Mouse (Mus musculus) heart, embryonic 13.5 days (tissue): ENCODE results near the gene Gsc. TPM values are rescaled to one million over a fixed set of nuclear protein-coding genes. Genes with fewer than 3 reads are reported as not detected.
A peak's percentile ranks its signal among the peaks of the same experiment; 100 is the strongest.
"Not testable (repeated sequence)": the region's sequence is repeated elsewhere in the genome, so short reads cannot be mapped to it uniquely, and the experiment has no call there.

Source experiments
- ATAC-seq: fragments of 200-750 bp; cut with Nextera tagmentation; 2 replicates; pipeline ENCODE4 v1.8.0; 2017; ENCODE audit warnings: moderate TSS enrichment; ENCODE audit not compliant: insufficient number of reproducible peaks, low FRiP score, low TSS enrichment; ENCODE audit errors: extremely low read depth
- H3K27ac ChIP-seq: fragments of 300-500 bp; sonication (generic); replicated peaks from 2 replicates; pipeline ENCODE4 v1.5.1; 2015; ENCODE audit warnings: moderate library complexity, mild to moderate bottlenecking, inconsistent platforms
- H3K27me3 ChIP-seq: fragments of 300-500 bp; sonication (generic); replicated peaks from 2 replicates; pipeline ENCODE4 v1.6.1; 2015; ENCODE audit warnings: mild to moderate bottlenecking, inconsistent platforms
- H3K36me3 ChIP-seq: fragments of 300-500 bp; sonication (generic); 2 replicates; pipeline ENCODE4 v1.6.1; 2015; ENCODE audit warnings: mild to moderate bottlenecking, inconsistent platforms
- H3K4me1 ChIP-seq: fragments of 300-500 bp; sonication (generic); 2 replicates; pipeline ENCODE4 v1.6.1; 2015; ENCODE audit warnings: inconsistent platforms
- H3K4me2 ChIP-seq: fragments of 300-500 bp; sonication (generic); 2 replicates; pipeline ENCODE4 v1.6.1; 2015; ENCODE audit warnings: inconsistent platforms, mild to moderate bottlenecking, moderate library complexity
- H3K4me3 ChIP-seq: fragments of 300-500 bp; sonication (generic); 2 replicates; pipeline ENCODE4 v1.5.1; 2015; ENCODE audit warnings: moderate library complexity, mild to moderate bottlenecking, inconsistent platforms
- H3K9ac ChIP-seq: fragments of 300-500 bp; sonication (generic); 2 replicates; pipeline ENCODE4 v1.6.1; 2015; ENCODE audit warnings: inconsistent platforms, mild to moderate bottlenecking, moderate library complexity
- H3K9me3 ChIP-seq: fragments of 300-500 bp; sonication (generic); 2 replicates; pipeline ENCODE4 v1.6.1; 2016; ENCODE audit warnings: inconsistent platforms
- WGBS: fragments of 180-500 bp; shearing (Covaris S2); methylation state at CpG from one replicate; pipeline ENCODE4 v1.1.7; 2015; ENCODE audit warnings: mixed read lengths; 5-methylcytosine and 5-hydroxymethylcytosine counted together
- polyA plus RNA-seq: library from polyadenylated mRNA; unstranded; fragments of >200 nt; fragmentation: Nextera tagmentation; extraction: Ambion mirVana; gene quantifications from 2 replicates; pipeline ENCODE4 v1.2.1, GENCODE M21; 2015

Gene Gsc
- polyA plus RNA-seq, 1 experiment from 2014 or later: 0.56 TPM

- Histone ChIP-seq H3K4me3 (no peak overlapping the region), H3K4me1 (no peaks in the 10 kb centered on the region), H3K4me2 (no peak overlapping the region), H3K27me3 (peaks cover 57% of the 10 kb centered on the region), H3K9me3 (peaks cover 4% of the 10 kb centered on the region), H3K9ac (no peak overlapping the region), H3K27ac (no peak overlapping the region), H3K36me3 (no peaks in the 10 kb centered on the region)
- 48% methylated on average over 1 of the region's 1 CpGs for WGBS
- ATAC-seq: no peak
Measured at GRCm38 (mm10) chr12:104453002-104453401, 20.1 kb downstream of the Gsc start.

GRCm38 (mm10) chr12:104450257-104450656 lies 22.9 kb downstream of the Gsc start:
- Histone ChIP-seq H3K4me2 (no peak overlapping the region), H3K9me3 (peaks cover under 1% of the 10 kb centered on the region), H3K36me3 (no peaks in the 10 kb centered on the region), H3K27me3 (peaks cover 63% of the 10 kb centered on the region), H3K4me3 (no peak overlapping the region), H3K9ac (no peak overlapping the region), H3K4me1 (no peaks in the 10 kb centered on the region), H3K27ac (no peak overlapping the region)
- WGBS: 63% methylated on average over 10 of the region's 10 CpGs
- ATAC-seq: no peak

GRCm38 (mm10) chr12:104448099-104448498 lies 25.0 kb downstream of the Gsc start:
- Histone ChIP-seq H3K9ac (no peak overlapping the region), H3K36me3 (no peaks in the 10 kb centered on the region), H3K4me3 (0 out of 2 replicates have a peak overlapping the region, but pooled peaks have one; percentile 10), H3K27ac (no peak overlapping the region), H3K4me1 (peaks cover 4% of the 10 kb centered on the region; the same call in 1 of the 2 replicates), H3K27me3 (peaks cover 47% of the 10 kb centered on the region), H3K4me2 (peak overlapping the region; percentile 43), H3K9me3 (no peaks in the 10 kb centered on the region)
- no peak for ATAC-seq
- WGBS: 32% methylated on average over 13 of the region's 13 CpGs

GRCm38 (mm10) chr12:104447056-104447455 lies 26.1 kb downstream of the Gsc start:
- not testable (repeated sequence) for H3K4me3 ChIP-seq

GRCm38 (mm10) chr12:104443716-104444115 lies 29.4 kb downstream of the Gsc start:
- H3K4me2 ChIP-seq: no peak overlapping the region
- H3K27me3 ChIP-seq: peaks cover 40% of the 10 kb centered on the region
- peaks cover 7% of the 10 kb centered on the region for H3K4me1 ChIP-seq
- H3K4me3 ChIP-seq: no peak overlapping the region
- no peaks in the 10 kb centered on the region for H3K9me3 ChIP-seq
- no peak overlapping the region for H3K9ac ChIP-seq
- 67% methylated on average over 11 of the region's 11 CpGs for WGBS
- no peaks in the 10 kb centered on the region for H3K36me3 ChIP-seq
- ATAC-seq: no peak
- no peak overlapping the region for H3K27ac ChIP-seq

More at GRCm38 (mm10) chr12:104447056-104447455, 26.1 kb downstream of the Gsc start:
- H3K4me2 ChIP-seq, H3K9ac ChIP-seq, ATAC-seq, H3K9me3 ChIP-seq, H3K27ac ChIP-seq, H3K36me3 ChIP-seq, H3K4me1 ChIP-seq: not testable (repeated sequence)
- peaks cover 38% of the 10 kb centered on the region for H3K27me3 ChIP-seq
- 76% methylated on average over 25 of the region's 25 CpGs for WGBS

GRCm38 (mm10) chr12:104440087-104440760 lies 32.9 kb downstream of the Gsc start:
- ATAC-seq: no peak
- Histone ChIP-seq H3K36me3 (no peaks in the 10 kb centered on the region), H3K27ac (no peak overlapping the region), H3K4me3 (no peak overlapping the region), H3K9me3 (no peaks in the 10 kb centered on the region), H3K4me1 (peaks cover 7% of the 10 kb centered on the region), H3K9ac (peak overlapping the region; percentile 54; the same call in 1 of the 2 replicates), H3K27me3 (peaks cover 42% of the 10 kb centered on the region), H3K4me2 (0 out of 2 replicates have a peak overlapping the region, but pooled peaks have one; percentile 3)
- 10% methylated on average over 22 of the region's 22 CpGs for WGBS

- Histone ChIP-seq H3K4me1 (no peaks in the 10 kb centered on the region), H3K27ac (no peak overlapping the region), H3K27me3 (peaks cover 30% of the 10 kb centered on the region), H3K36me3 (no peaks in the 10 kb centered on the region), H3K9ac (no peak overlapping the region), H3K9me3 (no peaks in the 10 kb centered on the region), H3K4me2 (no peak overlapping the region), H3K4me3 (no peak overlapping the region)
- ATAC-seq: no peak
- 76% methylated on average over 20 of the region's 20 CpGs for WGBS
Measured at GRCm38 (mm10) chr12:104433951-104434735, 39.0 kb downstream of the Gsc start.

- H3K9ac ChIP-seq: no peak overlapping the region
- 55% methylated on average over 7 of the region's 7 CpGs for WGBS
- H3K9me3 ChIP-seq: no peaks in the 10 kb centered on the region
- no peak overlapping the region for H3K4me2 ChIP-seq
- no peaks in the 10 kb centered on the region for H3K36me3 ChIP-seq
- no peak overlapping the region for H3K4me3 ChIP-seq
- no peak for ATAC-seq
- H3K27ac ChIP-seq: no peak overlapping the region
- no peaks in the 10 kb centered on the region for H3K4me1 ChIP-seq
- H3K27me3 ChIP-seq: peaks cover 21% of the 10 kb centered on the region
Measured at GRCm38 (mm10) chr12:104433214-104433613, 39.9 kb downstream of the Gsc start.

GRCm38 (mm10) chr12:104431359-104431758 lies 41.8 kb downstream of the Gsc start:
- H3K36me3 ChIP-seq: no peaks in the 10 kb centered on the region
- no peak for ATAC-seq
- H3K27ac ChIP-seq: no peak overlapping the region
- peaks cover 17% of the 10 kb centered on the region for H3K27me3 ChIP-seq
- no peak overlapping the region for H3K9ac ChIP-seq
- no peaks in the 10 kb centered on the region for H3K9me3 ChIP-seq
- WGBS: 63% methylated on average over 10 of the region's 10 CpGs
- H3K4me1 ChIP-seq: no peaks in the 10 kb centered on the region
- H3K4me3 ChIP-seq: no peak overlapping the region
- H3K4me2 ChIP-seq: no peak overlapping the region

GRCm38 (mm10) chr12:104426915-104427314 lies 46.2 kb downstream of the Gsc start:
- 7% methylated on average over 7 of the region's 7 CpGs for WGBS
- H3K4me3 ChIP-seq: no peak overlapping the region
- H3K9ac ChIP-seq: no peak overlapping the region
- ATAC-seq: no peak
- no peak overlapping the region for H3K4me2 ChIP-seq
- peaks cover 3% of the 10 kb centered on the region; the same call in 1 of the 2 replicates for H3K4me1 ChIP-seq
- H3K27ac ChIP-seq: no peak overlapping the region
- H3K27me3 ChIP-seq: peaks cover 34% of the 10 kb centered on the region
- H3K9me3 ChIP-seq: no peaks in the 10 kb centered on the region
- H3K36me3 ChIP-seq: no peaks in the 10 kb centered on the region

GRCm38 (mm10) chr12:104425591-104425990 lies 47.5 kb downstream of the Gsc start:
- Histone ChIP-seq H3K27me3 (peaks cover 41% of the 10 kb centered on the region), H3K27ac (no peak overlapping the region), H3K9ac (no peak overlapping the region), H3K4me3 (no peak overlapping the region), H3K36me3 (no peaks in the 10 kb centered on the region), H3K4me1 (peaks cover 3% of the 10 kb centered on the region; the same call in 1 of the 2 replicates), H3K4me2 (no peak overlapping the region), H3K9me3 (no peaks in the 10 kb centered on the region)
- no peak for ATAC-seq
- 61% methylated on average over 3 of the region's 3 CpGs for WGBS
